Mouse (Mus musculus): Measurements from ENCODE around the gene Aif1. TPM values are rescaled to one million over a fixed set of nuclear protein-coding genes. Genes with fewer than 3 reads are reported as not detected.

Aif1 gene
- polyA plus RNA-seq, 2 experiments from 2014 or later, result 0.91 to 1.9 TPM

DNA sequence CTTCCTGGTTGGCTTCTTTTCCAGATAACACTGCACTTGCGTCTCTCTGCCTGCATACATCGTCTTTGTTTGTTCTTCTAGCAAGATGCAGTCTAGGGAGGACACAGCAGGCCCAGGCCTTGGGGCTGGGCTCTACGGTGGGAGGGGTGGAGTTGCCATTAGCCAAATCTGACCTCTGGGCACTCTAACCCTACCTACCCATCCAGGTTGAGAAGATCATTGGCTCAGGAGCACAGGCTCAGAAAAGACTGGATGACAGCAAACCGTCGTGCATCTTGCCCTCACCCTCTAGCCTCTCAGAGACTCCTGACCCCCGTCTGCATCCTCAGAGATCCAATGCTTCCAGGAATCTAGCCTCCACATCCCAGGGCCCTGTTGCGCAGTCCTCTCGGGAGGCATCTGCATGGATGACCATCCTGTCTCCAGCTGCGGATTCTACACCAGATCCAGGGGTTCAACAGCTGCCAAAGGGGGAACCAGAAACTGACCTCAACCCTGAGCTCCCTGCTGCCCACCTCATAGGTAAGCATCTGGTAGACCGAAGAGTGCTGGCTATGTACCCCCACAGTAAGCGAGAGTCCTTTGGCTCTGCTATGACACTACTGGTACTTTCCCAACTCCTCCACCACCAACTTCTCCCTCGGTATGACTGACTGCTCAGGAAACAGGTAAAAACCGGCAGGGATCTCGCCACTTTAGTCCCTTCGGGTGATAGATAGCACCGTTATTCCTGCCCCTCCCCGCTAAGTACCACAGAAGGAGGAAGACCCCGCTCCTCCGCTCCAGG is 19.2 kb upstream of the Aif1 start:
- ATAC-seq, result no peak

- peak; percentile 68 for ATAC-seq
Observed at GRCm38 (mm10) chr17:35193881-35194843, 18.3 kb upstream of the Aif1 start, which contains the start of gene Ltb. Gene Ltb, plus strand, starts transcription at chr17:35194439.

DNA sequence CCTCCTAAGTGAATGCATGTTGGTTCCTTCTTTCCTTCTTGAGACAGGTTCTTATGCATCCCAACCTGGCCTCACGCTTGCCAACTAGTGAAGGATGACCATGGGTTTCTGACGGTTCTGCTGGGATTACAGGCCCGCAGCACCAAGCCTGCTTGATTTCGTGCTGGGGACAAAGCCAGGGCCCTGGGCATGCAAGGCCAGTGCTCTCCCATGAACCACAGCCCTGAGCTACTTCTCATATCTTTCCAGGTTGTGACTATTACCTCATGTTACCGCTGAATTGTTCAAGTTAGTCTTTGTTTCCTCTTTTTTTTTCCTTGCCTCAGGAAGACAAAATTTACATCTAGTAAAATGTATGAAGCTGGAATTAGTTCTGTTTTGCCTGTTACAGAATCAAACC is 17.1 kb upstream of the Aif1 start:
- no peak for ATAC-seq

DNA sequence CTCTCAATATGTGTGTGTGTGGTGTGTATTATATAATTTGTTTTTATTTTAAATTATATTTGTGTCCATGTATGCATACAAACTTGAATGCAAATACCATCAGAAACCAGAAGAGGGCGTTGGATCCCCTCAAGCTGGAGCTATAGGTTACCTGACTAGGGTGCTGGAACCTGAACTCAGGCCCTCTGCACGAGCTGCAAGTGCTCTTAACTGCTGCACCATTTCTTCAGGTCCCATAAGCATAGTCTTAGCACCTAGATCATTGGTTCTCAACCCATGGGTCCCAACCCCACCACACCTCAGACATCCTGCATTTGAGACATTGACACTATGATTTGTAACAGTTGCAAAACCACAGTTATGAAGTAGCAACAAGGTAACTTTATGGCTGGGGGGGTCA is 15.9 kb upstream of the Aif1 start:
- ATAC-seq, result no peak

DNA sequence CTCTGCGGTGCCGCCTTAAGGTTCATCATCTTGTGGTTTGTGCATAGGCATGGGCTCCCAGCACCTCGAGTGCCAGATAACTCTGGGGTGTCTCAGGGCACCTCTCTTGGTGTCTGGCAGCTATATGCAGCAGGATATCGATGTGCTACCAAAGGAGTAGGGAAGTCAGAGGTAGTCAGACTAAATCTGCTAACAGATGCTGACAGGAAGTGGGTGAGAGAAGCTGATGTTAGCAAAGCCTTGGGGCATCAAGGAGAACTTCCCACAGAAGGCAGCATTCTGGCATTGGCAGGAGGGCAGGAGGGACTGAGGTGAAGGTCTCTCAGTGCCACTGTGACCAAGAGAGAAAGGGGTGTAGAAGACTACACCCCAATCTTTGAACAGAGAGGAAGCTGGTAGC is 14.2 kb upstream of the Aif1 start:
- peak; percentile 64 for ATAC-seq

DNA sequence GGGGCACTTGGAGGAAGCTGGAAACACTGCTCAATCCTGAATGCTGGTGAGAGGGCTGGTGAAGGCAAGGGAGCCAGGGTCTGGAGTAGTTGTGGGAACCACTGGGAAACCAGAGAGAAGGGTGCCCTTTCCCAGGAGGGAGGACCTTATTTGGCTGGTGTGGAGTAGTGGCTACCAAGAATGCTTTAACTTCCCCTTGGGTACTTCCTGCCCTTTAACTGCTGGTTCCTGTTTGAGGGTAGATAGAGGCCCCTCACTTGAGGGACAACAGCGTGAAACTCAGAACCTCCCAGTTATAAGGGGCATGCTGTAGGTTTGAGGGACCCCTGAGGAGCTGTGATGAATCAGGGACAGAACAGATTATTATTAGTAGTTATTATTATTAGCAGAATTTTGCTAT is 13.3 kb upstream of the Aif1 start:
- ATAC-seq, result no peak

- no peak for ATAC-seq
Observed at GRCm38 (mm10) chr17:35187959-35188610, 12.2 kb upstream of the Aif1 start, which contains the start of gene Lst1. Gene Lst1, minus strand, starts transcription at chr17:35188439.

- no peak for ATAC-seq
Observed at GRCm38 (mm10) chr17:35187345-35187744, 11.5 kb upstream of the Aif1 start.

GRCm38 (mm10) chr17:35186681-35187080 is 10.8 kb upstream of the Aif1 start:
- peak; percentile 50 for ATAC-seq

DNA sequence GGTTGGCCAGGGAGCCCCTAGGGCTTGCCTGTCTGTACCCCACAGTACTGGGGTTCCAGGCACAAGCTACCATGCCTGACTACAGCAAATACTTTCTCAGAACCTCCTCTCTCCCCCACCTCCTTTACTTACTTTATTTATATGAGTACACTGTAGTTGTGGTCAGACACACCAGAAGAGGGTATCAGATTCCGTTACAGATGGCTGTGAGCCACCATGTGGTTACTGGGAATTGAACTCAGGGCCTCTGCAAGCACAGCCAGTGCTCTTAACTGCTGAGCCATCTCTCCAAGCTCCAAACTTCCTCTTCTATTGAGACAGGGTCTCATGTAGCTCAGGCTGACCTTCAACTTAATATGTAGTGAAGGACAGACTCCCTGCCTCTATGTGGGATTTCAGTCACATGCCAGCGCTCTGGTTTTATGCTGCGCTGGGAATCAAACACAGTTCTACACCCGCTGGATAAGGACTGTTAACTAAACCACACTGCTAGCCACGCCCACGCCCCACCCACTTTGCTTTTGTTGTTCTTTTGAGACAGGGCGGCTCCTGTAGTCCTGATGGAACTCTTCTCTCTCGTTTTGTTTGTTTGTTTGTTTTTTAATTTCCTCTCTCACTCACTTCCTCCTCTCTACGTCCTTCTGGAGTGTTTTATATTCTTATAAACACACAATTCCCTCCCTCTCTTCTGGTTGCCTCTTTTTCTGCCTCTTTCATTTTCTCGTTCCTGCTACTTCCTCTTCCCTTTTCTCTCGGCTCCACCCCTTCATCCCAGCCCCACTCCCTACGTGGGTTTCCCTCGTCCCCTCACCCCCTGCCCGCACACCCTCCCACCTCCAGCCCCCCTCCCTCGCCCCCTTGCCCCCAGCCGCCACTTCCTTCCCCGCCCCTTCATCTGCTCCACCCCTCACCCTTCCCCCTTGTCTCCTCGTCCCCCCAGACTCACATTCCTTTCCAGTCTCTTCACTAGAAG is 10.1 kb upstream of the Aif1 start:
- ATAC-seq, result peak; percentile 21

- peak; percentile 55 for ATAC-seq
Observed at GRCm38 (mm10) chr17:35180093-35180492, 4.2 kb upstream of the Aif1 start.

DNA sequence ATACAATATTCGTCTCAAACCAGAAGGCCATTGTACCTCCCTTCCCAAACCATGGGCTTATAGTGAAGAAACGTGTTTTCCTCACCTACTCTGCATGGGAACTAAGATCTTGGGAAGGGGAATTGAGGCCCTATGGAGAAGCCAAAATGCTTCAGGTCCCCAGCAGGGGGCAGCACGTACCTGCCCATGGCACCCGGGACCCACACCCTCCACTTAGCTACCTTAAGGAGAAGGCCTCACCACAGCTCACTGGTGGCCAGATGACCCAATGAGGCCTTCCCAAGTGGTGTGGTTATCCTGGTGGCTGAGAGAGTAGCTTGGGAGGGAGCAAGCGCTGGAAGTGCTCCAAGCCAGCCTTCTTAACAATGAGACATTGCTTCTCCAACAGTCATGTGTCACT is 2.7 kb upstream of the Aif1 start:
- no peak for ATAC-seq

DNA sequence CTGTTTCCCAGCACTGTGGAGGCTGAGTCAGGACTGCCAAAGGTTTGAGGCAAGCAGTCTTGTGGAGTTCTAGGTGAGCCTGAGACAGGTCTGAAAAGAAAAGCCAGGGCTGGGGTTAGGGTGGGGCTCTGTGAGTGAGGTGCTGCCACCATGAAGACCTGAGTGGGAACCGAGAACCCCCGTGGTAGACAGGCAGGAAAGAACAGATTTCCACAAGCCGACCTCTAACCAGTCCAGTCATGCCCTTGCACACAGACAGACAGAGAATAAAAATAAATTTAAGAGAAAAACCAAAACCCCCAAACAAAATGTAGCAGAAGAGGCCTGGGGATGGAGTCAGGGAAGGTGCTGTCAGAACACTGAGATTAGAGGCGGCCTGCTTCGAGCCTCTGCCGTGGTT is 486 bp downstream of the Aif1 start:
- ATAC-seq, result no peak

GRCm38 (mm10) chr17:35174201-35174977 is 1.5 kb downstream of the Aif1 start:
- peak; percentile 47 for ATAC-seq

DNA sequence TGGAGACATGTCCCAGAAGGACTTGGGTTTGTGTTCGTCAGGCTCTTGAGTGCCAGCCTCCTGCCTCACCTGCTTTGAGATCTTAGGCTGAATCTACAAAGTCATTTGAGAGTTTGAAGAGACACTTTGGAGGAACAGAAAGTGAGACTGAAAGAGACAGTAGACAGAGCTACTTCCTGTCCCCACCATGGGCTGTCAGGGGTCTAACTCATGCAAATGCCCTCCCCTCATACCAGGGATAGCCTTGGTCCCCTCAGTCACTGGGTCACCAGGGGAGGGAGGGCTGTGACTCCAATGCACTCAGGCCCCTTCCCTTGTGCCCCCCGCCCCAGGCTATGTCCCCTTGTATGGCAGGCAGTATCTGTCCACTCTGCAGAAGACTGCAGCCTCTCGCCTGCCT is 2.5 kb downstream of the Aif1 start:
- peak; percentile 80 for ATAC-seq

DNA sequence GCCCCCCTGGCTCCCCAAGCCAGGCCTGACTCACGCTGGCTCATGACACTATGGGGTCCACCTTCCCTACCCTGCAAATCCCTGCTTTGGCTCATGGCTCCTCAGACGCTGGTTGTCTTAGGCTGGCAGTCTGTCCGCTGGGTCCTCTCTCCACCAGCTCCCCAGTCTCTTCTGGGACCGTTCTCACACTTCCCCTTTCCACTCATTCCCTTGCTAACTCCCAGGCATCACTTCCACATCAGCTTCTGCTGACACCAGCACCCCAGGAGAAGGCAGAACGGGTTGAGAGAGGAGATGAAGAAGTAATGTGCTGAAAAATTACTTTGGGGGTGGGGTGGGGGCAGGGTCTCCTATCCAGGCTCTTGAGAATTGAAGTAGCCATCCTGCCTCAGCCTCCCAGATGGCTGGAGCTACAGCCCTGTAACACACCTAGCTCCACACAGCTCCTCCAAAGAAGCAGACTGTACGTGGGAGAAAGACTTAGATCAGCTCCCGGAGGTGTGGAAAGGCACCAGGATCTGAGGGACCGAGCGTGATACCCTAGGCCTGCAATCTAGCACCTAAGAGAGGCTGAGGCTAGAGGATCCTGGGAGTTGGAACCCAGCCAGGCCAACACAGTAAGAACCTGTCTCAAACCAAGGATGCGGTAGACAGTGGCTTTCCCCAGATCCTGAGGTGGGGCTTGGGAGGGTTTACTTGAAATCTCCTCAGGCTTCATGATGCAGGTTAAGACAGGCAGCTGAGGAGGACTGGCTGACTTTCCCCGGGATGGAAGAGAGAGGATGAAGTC is 3.2 kb downstream of the Aif1 start:
- ATAC-seq, result peak; percentile 44

DNA sequence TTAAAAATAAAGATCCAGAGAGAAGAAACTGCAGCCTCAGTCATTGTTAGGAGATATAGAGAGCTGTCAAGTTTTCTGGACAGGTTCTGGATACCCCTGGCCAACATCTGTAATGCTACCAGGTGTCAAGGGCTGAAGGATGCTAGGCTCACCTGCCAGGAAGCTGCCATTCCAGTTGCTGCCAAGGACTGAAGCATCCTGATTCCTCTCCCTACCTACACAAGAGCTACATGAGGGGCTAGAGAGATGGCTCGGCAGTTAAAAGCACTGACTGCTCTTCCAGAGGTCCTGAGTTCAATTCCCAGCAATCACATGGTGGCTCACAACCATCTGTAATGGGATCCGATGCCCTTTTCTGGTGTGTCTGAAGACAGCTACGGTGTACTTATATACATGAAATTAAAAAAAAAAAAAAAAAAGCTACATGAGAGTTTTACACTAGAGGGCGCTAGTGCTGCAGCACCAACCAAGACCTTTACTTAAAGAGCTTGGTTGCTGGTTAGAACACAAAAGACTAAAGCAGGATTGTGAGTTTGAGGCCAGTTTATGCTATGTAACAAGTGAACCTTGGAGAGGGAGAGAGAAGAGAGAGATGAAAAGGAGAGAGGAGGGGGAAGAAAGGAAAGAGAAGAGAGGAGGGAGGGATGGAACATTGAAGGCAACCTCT is 7.2 kb downstream of the Aif1 start:
- no peak for ATAC-seq

GRCm38 (mm10) chr17:35167794-35168193 is 8.1 kb downstream of the Aif1 start:
- no peak for ATAC-seq

DNA sequence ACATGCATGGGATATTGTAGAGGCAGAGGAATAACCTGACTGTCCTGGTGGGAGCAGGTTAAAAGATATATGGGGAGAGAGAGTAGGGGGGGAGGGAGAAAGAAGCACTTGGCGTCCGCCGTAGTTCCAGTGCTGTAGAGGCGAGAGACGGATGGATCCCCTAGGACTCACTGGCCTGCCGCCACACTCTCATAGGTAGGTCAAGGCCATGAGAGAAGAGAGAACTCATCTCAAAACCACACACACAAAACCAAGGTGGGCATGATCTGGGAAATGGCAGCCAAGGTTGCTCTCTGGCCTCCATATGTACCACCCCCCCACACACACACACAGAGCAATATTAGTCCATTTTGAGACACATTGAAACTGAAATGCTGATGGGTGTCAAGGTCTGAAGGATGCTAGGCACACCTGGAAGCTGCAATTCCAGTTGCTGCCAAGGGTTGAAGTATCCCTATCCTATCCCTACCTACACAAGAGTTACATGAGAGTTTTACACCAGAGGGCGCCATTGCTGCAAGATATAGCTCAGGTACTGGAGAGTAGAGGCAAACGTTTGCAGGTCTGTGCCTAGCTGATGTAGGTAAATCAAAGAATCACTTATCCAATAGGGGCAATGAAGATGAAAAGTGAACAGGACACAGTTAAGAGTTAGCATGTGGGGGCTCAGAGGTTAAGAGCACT is 9.4 kb downstream of the Aif1 start:
- peak; percentile 9 for ATAC-seq

Data from activated CD4-positive, CD25-positive, alpha-beta regulatory T cell, adult 4 months (primary cell).